Mouse (Mus musculus): ENCODE measurements around the gene 3110009E18Rik.
A peak's percentile ranks its signal among the peaks of the same experiment; 100 is the strongest.

The 3110009E18Rik gene

GRCm38 (mm10) chr1:120120969-120121811, at the start of gene 3110009E18Rik, which contains the start of gene Dbi:
Gene 3110009E18Rik (plus strand): TSS chr1:120121187.
Gene Dbi (minus strand): TSS chr1:120121078.
- peak; percentile 97 for DNase-seq (ENCODE audit: low spot score in 2 of 2)

- DNase-seq (ENCODE audit: low spot score in 2 of 2): no peak
Observed at GRCm38 (mm10) chr1:120072900-120073299, 48.1 kb upstream of the 3110009E18Rik start.

- peak; percentile 27 to 30 for DNase-seq (ENCODE audit: low spot score in 2 of 2)
Observed at GRCm38 (mm10) chr1:120073519-120074306, 47.3 kb upstream of the 3110009E18Rik start, which contains the start of gene Tmem37. Gene Tmem37 (minus strand): TSS chr1:120074074.

- DNase-seq (ENCODE audit: low spot score in 2 of 2): no peak
Observed at GRCm38 (mm10) chr1:120074307-120074702, 46.7 kb upstream of the 3110009E18Rik start.

- no peak for DNase-seq (ENCODE audit: low spot score in 2 of 2)
Observed at GRCm38 (mm10) chr1:120074931-120075330, 46.1 kb upstream of the 3110009E18Rik start.

- no peak for DNase-seq (ENCODE audit: low spot score in 2 of 2)
Observed at GRCm38 (mm10) chr1:120075507-120075906, 45.5 kb upstream of the 3110009E18Rik start.

- DNase-seq (ENCODE audit: low spot score in 2 of 2): no peak
Observed at GRCm38 (mm10) chr1:120077746-120078410, 43.1 kb upstream of the 3110009E18Rik start.

- no peak for DNase-seq (ENCODE audit: low spot score in 2 of 2)
Observed at GRCm38 (mm10) chr1:120080632-120081031, 40.4 kb upstream of the 3110009E18Rik start.

GRCm38 (mm10) chr1:120082957-120083585, 37.9 kb upstream of the 3110009E18Rik start:
- DNase-seq (ENCODE audit: low spot score in 2 of 2): no peak

- no peak for DNase-seq (ENCODE audit: low spot score in 2 of 2)
Observed at GRCm38 (mm10) chr1:120083921-120084517, 37.0 kb upstream of the 3110009E18Rik start.

GRCm38 (mm10) chr1:120085696-120086095, 35.3 kb upstream of the 3110009E18Rik start:
- no peak for DNase-seq (ENCODE audit: low spot score in 2 of 2)

GRCm38 (mm10) chr1:120086644-120087043, 34.3 kb upstream of the 3110009E18Rik start:
- DNase-seq (ENCODE audit: low spot score in 2 of 2): no peak

GRCm38 (mm10) chr1:120089180-120089579, 31.8 kb upstream of the 3110009E18Rik start:
- no peak for DNase-seq (ENCODE audit: low spot score in 2 of 2)

- DNase-seq (ENCODE audit: low spot score in 2 of 2): no peak
Observed at GRCm38 (mm10) chr1:120090880-120091570, 30.0 kb upstream of the 3110009E18Rik start.

- peak; percentile 63 to 68 for DNase-seq (ENCODE audit: low spot score in 2 of 2)
Observed at GRCm38 (mm10) chr1:120093482-120094134, 27.4 kb upstream of the 3110009E18Rik start.

- DNase-seq (ENCODE audit: low spot score in 2 of 2): no peak
Observed at GRCm38 (mm10) chr1:120094920-120095319, 26.1 kb upstream of the 3110009E18Rik start.

GRCm38 (mm10) chr1:120098327-120098726, 22.7 kb upstream of the 3110009E18Rik start:
- DNase-seq (ENCODE audit: low spot score in 2 of 2): peak in 1 of 2 experiments; percentile 55

GRCm38 (mm10) chr1:120099483-120099882, 21.5 kb upstream of the 3110009E18Rik start:
- peak; percentile 67 to 69 for DNase-seq (ENCODE audit: low spot score in 2 of 2)

GRCm38 (mm10) chr1:120100456-120101226, 20.3 kb upstream of the 3110009E18Rik start:
- no peak for DNase-seq (ENCODE audit: low spot score in 2 of 2)
